Mouse (Mus musculus) ES-Bruce4 (cell line): ENCODE measurements around the gene Polr3gl. TPM values are rescaled to one million over a fixed set of nuclear protein-coding genes. Genes with fewer than 3 reads are reported as not detected.

ENCODE experiments used
- H3K27ac ChIP-seq: 2 replicates; pipeline ENCODE4 v1.5.1; 2012; ENCODE audit warnings: low read length, inconsistent platforms; ENCODE audit not compliant: insufficient read depth
- H3K27me3 ChIP-seq: 2 replicates; pipeline ENCODE4 v1.6.1; 2012; ENCODE audit warnings: mild to moderate bottlenecking, low read length, inconsistent platforms; ENCODE audit not compliant: control insufficient read depth, poor library complexity, insufficient read depth, severe bottlenecking
- H3K36me3 ChIP-seq: 2 replicates; pipeline ENCODE4 v1.6.1; 2012; ENCODE audit warnings: inconsistent platforms, mild to moderate bottlenecking, low read length, moderate library complexity; ENCODE audit not compliant: control insufficient read depth, poor library complexity, insufficient read depth, severe bottlenecking
- H3K4me1 ChIP-seq: one replicate; pipeline ENCODE4 v1.8.1; 2011; ENCODE audit warnings: low read length; ENCODE audit not compliant: control insufficient read depth, insufficient read depth
- H3K4me3 ChIP-seq: 2 replicates; pipeline ENCODE4 v1.5.1; 2011; ENCODE audit warnings: low read depth, mild to moderate bottlenecking, low read length
- H3K9ac ChIP-seq: 2 replicates; pipeline ENCODE4 v1.6.1; 2012; ENCODE audit warnings: low read depth, mild to moderate bottlenecking, inconsistent platforms; ENCODE audit not compliant: poor library complexity, severe bottlenecking
- H3K9me3 ChIP-seq: replicated peaks from 2 replicates; pipeline ENCODE4 v1.6.1; 2012; ENCODE audit warnings: mild to moderate bottlenecking, low read length, inconsistent platforms; ENCODE audit not compliant: control insufficient read depth, poor library complexity, insufficient read depth, severe bottlenecking
- CTCF ChIP-seq: IDR thresholded peaks from one replicate; pipeline ENCODE4 v1.8.1; 2011; ENCODE audit warnings: low read depth, low read length
- EP300 ChIP-seq: IDR thresholded peaks from 2 replicates; pipeline ENCODE4 v1.6.1; 2011; ENCODE audit warnings: low read depth, low read length; ENCODE audit not compliant: insufficient read depth
- POLR2A ChIP-seq: IDR thresholded peaks from one replicate; pipeline ENCODE4 v1.8.1; 2011; ENCODE audit warnings: low read length; ENCODE audit not compliant: insufficient read depth
- polyA plus RNA-seq: library from polyadenylated mRNA; stranded (reverse); fragments of >200 nt; gene quantifications from 2 replicates; pipeline ENCODE4 v1.2.4, GENCODE M21; 2011; ENCODE audit warnings: low read depth; ENCODE audit not compliant: missing spikeins, insufficient read depth, insufficient read length

Polr3gl gene
- polyA plus RNA-seq, 1 experiment: 16.2 TPM

DNA sequence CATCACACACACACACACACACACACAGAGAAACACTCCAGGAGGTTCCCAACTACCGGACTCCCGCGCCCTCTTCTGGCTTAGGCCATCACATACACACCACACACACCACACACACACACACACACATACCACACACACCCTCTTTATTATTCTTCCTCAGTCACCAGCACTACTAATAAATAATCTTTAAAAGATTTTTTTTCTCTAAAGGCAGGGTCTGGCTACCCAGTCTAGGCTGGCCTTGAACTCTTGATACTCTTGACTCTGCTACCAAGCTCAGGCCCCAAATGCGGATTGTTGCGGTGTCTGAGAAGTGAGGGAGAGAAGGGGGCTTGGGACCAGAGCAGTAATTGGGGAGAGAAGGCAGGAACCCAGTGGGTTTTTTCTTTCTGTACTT lies 870 bp upstream of the Polr3gl start:
- H3K27me3 ChIP-seq: no peaks in the 10 kb centered on the region
- peaks cover 2% of the 10 kb centered on the region for H3K4me1 ChIP-seq
- no peaks in the 10 kb centered on the region for H3K36me3 ChIP-seq

DNA sequence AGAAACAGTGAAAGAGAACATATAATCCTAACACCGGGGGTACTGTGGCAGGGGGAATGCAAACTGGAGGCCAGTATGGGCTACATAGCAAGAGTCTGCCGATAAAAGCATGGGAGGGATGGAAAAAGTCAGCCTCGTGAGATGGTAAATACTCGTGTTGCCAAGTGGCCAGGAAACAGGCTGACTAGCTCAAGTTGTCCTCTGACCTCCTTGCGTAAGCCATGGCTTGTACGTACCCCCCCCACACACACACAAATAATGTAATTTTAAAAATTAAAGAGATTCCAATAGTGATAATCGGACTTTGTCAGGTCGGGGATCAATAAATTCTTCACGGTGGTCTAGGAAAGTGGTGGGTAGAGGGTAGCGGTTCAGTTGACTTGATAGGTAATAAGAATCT lies 607 bp downstream of the Polr3gl start:
- TF ChIP-seq CTCF: no peak
- TF ChIP-seq EP300: no peak
- TF ChIP-seq POLR2A: no peak
- Histone ChIP-seq H3K4me3 (peak overlapping the region; percentile 97), H3K27me3 (no peaks in the 10 kb centered on the region), H3K27ac (peak overlapping the region; percentile 35), H3K9ac (peak overlapping the region; percentile 56), H3K4me1 (peaks cover 2% of the 10 kb centered on the region), H3K36me3 (no peaks in the 10 kb centered on the region), H3K9me3 (no peaks in the 10 kb centered on the region)

More for the DNA sequence above, 870 bp upstream of the Polr3gl start:
- TF ChIP-seq EP300 (no peak), POLR2A (no peak), CTCF (no peak)
- Histone ChIP-seq H3K9ac (no peak overlapping the region), H3K27ac (no peak overlapping the region), H3K4me3 (no peak overlapping the region), H3K9me3 (no peaks in the 10 kb centered on the region)

DNA sequence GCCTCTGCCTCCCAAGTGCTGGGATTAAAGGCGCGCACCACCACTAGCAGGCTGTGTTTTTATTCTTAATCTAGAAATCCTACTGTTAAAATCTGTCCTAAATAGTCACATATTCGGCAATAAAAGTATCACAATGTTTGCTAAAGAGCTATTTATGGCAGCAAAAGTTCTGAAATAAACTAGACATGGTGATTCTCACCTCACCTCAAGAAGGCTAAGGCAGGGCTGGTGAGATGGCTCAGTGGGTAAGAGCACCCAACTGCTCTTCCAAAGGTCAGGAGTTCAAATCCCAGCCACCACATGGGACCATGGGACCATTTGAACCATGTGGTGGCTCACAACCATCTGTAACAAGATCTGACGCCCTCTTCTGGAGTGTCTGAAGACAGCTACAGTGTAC lies 3.3 kb downstream of the Polr3gl start:
- TF ChIP-seq EP300 (no peak), CTCF (no peak), POLR2A (no peak)
- Histone ChIP-seq H3K27me3 (no peaks in the 10 kb centered on the region), H3K9ac (no peak overlapping the region), H3K36me3 (no peaks in the 10 kb centered on the region), H3K4me1 (peaks cover 2% of the 10 kb centered on the region), H3K4me3 (no peak overlapping the region), H3K27ac (no peak overlapping the region), H3K9me3 (peaks cover 2% of the 10 kb centered on the region; the same call in 1 of the 2 replicates)

DNA sequence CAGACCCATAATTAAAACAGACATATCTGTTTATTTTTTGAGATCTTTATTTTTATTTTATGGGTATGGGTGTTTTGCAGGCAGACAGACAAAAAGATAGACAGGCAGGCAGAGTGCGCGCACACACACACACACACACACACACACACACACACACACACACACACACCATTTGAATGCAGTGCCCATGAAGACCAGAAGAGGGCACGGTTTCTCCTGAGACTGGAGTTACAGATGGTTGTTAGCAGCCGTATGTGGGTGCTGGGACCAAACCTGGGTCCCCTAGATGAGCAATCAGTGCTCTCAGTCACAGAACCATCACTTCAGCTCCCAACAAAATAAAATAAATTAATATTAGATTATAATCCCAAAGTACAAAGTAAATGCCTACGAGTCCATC lies 10.6 kb downstream of the Polr3gl start:
- no peak overlapping the region for H3K27ac ChIP-seq
- H3K9ac ChIP-seq: no peak overlapping the region
- H3K4me1 ChIP-seq: peaks cover 2% of the 10 kb centered on the region
- no peaks in the 10 kb centered on the region for H3K27me3 ChIP-seq
- no peak for TF ChIP-seq EP300
- peak; percentile 23 for TF ChIP-seq CTCF
- TF ChIP-seq POLR2A: no peak
- peaks cover 2% of the 10 kb centered on the region; the same call in 1 of the 2 replicates for H3K9me3 ChIP-seq
- no peak overlapping the region for H3K4me3 ChIP-seq
- H3K36me3 ChIP-seq: no peaks in the 10 kb centered on the region

DNA sequence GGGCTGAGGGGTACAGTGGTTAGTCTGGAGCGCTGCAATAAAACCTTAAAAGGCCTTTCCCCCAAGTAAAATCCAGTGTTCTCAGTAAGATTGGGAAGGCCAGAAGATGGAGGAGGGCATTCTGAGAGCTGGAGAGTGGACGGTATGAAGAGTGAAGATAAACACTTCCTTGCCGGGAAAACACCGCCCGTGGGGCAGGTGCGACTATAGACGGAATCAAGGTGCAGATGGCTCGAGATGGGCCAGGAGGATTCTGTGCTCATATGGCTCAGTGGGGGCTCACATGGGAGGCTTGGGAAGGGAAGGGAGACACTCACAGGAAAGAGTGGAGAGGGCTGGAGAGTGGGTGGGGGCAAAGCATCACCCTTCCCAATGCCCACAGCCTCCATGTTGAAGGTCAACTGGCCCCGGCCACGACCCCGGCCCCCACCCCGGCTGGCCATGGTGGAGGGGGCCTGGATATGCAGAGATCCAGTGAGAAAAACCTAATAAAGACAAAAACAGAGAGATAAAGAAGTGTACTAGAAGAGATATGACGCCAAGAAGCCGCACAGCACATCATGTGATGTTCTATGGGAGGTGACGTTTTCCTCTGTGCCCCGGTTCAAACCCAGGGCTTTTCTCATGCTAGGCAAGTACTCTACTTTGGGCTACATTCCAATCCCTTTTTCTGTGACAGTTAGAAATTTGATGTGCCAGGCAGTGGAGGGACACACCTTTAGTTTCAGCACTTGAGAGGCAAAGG lies 12.0 kb downstream of the Polr3gl start:
- peak overlapping the region; percentile 16; the same call in 1 of the 2 replicates for H3K9ac ChIP-seq
- TF ChIP-seq CTCF (no peak), EP300 (no peak), POLR2A (no peak)
- H3K9me3 ChIP-seq: no peaks in the 10 kb centered on the region
- no peak overlapping the region for H3K4me3 ChIP-seq
- H3K27ac ChIP-seq: no peak overlapping the region
- peaks cover 2% of the 10 kb centered on the region for H3K4me1 ChIP-seq
- no peaks in the 10 kb centered on the region for H3K27me3 ChIP-seq
- no peaks in the 10 kb centered on the region for H3K36me3 ChIP-seq

DNA sequence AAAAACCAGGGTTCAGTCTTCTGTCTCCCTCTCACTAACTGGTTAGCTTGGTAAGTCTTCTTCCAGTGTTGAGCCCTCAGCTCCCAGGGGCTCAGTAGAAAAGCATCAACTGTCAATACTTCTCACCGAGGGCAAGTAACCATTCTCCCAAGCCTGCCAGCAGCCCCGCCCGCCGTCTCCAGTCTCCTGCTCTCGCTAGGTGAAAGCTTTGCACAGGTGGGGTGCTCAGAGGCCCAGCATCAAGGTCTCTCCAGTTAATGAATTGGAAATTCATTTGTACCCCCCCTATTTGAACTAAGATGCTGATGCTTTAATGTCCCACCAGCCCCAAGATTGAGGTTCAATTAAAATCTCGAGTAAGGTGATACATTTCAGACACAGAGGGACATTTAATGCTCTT lies 12.8 kb downstream of the Polr3gl start:
- Histone ChIP-seq H3K4me1 (peaks cover 2% of the 10 kb centered on the region), H3K27ac (no peak overlapping the region), H3K4me3 (no peak overlapping the region), H3K36me3 (no peaks in the 10 kb centered on the region), H3K9ac (peak overlapping the region; percentile 16; the same call in 1 of the 2 replicates), H3K9me3 (no peaks in the 10 kb centered on the region), H3K27me3 (no peaks in the 10 kb centered on the region)
- TF ChIP-seq EP300: no peak
- no peak for TF ChIP-seq CTCF
- TF ChIP-seq POLR2A: no peak
